Mouse (Mus musculus) T-cell, adult 2 months (primary cell): ENCODE results near the gene Itga6.

Experiments used
- DNase-seq: peaks from one replicate; pipeline ENCODE4 v3.0.0; 2022; ENCODE audit warnings: low spot score

Itga6 gene

GRCm38 (mm10) chr2:71764961-71765735, 19.7 kb downstream of the Itga6 start:
- DNase-seq, result no peak

- no peak for DNase-seq
These were observed 20.6 kb downstream of the Itga6 start for GRCm38 (mm10) chr2:71766007-71766406.

- no peak for DNase-seq
These were observed 21.7 kb downstream of the Itga6 start for GRCm38 (mm10) chr2:71767019-71767610.

- no peak for DNase-seq
These were observed 26.3 kb downstream of the Itga6 start for GRCm38 (mm10) chr2:71771762-71772161.

- no peak for DNase-seq
These were observed 28.3 kb downstream of the Itga6 start for GRCm38 (mm10) chr2:71773714-71774113.

- DNase-seq, result no peak
These were observed 29.0 kb downstream of the Itga6 start for GRCm38 (mm10) chr2:71774246-71774951.

- DNase-seq, result no peak
These were observed 29.8 kb downstream of the Itga6 start for GRCm38 (mm10) chr2:71775201-71775611.

- no peak for DNase-seq
These were observed 34.0 kb downstream of the Itga6 start for GRCm38 (mm10) chr2:71779266-71779888.

- no peak for DNase-seq
These were observed 34.6 kb downstream of the Itga6 start for GRCm38 (mm10) chr2:71780016-71780415.

- no peak for DNase-seq
These were observed 39.8 kb downstream of the Itga6 start for GRCm38 (mm10) chr2:71785260-71785659.

- no peak for DNase-seq
These were observed 40.6 kb downstream of the Itga6 start for GRCm38 (mm10) chr2:71786060-71786459.

- DNase-seq, result peak; percentile 80
These were observed 41.3 kb downstream of the Itga6 start for GRCm38 (mm10) chr2:71786591-71787155.

- DNase-seq, result peak; percentile 48
These were observed 41.8 kb downstream of the Itga6 start for GRCm38 (mm10) chr2:71787156-71787590.

GRCm38 (mm10) chr2:71787591-71788460, 42.4 kb downstream of the Itga6 start:
- peak; percentile 30 for DNase-seq

GRCm38 (mm10) chr2:71790752-71791151, 45.3 kb downstream of the Itga6 start:
- no peak for DNase-seq

GRCm38 (mm10) chr2:71791203-71791602, 45.8 kb downstream of the Itga6 start:
- no peak for DNase-seq

GRCm38 (mm10) chr2:71794139-71794538, 48.7 kb downstream of the Itga6 start:
- no peak for DNase-seq

- DNase-seq, result no peak
These were observed 51.4 kb downstream of the Itga6 start for GRCm38 (mm10) chr2:71796787-71797186.

GRCm38 (mm10) chr2:71800798-71801197, 55.4 kb downstream of the Itga6 start:
- DNase-seq, result no peak

- DNase-seq, result no peak
These were observed 56.3 kb downstream of the Itga6 start for GRCm38 (mm10) chr2:71801691-71802090.

- DNase-seq, result no peak
These were observed 56.7 kb downstream of the Itga6 start for GRCm38 (mm10) chr2:71802131-71802530.
